Mouse (Mus musculus): ENCODE measurements at regions not wholly inside any gene's neighbourhood (a gene's known extent, or its start where the extent isn't known, plus 50 kb on each side); places are given as distances from the start of the nearest gene placed in this dataset.

GRCm38 (mm10) chr1:157758337-157758736 lies 251.8 kb downstream of the Sec16b start:
- Histone ChIP-seq H3K4me3 (no peak overlapping the region), H3K27me3 (no peaks in the 10 kb centered on the region), H3K4me1 (replicated peaks) (0 out of 2 replicates have a peak, but pooled peaks cover 7% of the 10 kb centered on the region), H3K27ac (no peak overlapping the region), H3K4me2 (no peak overlapping the region), H3K36me3 (no peaks in the 10 kb centered on the region), H3K9ac (no peak overlapping the region), H3K9me3 (no peaks in the 10 kb centered on the region)
- no peak for ATAC-seq (ENCODE audit: low FRiP score)
- 94% methylated on average over 1 of the region's 1 CpGs for WGBS

DNA sequence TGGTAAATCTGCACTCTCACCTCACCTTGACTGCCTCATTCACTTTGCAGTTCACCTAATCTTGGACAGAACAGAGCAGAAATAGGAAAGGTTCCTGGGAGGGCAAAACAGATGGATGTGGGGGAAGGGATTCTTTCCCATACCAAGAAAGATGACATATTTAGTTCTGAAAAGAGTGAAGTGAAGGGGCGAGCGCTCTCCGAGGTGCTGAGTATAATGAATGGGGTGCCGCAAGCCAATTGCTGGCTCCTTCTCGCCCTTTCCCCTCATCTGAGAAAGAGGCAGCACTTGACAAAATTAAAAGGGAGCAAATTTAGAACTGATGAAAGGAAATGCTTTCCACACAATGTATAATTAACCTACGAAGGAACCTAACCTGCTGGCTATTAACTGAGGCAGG lies 261.7 kb downstream of the Sec16b start:
- H3K9me3 ChIP-seq, result no peaks in the 10 kb centered on the region
- H3K9ac ChIP-seq, result no peak overlapping the region
- WGBS, result 57% methylated on average over 6 of the region's 6 CpGs
- no peaks in the 10 kb centered on the region for H3K36me3 ChIP-seq
- no peaks in the 10 kb centered on the region for H3K27me3 ChIP-seq
- no peak for ATAC-seq (ENCODE audit: low FRiP score)
- no peak overlapping the region for H3K27ac ChIP-seq
- H3K4me1 ChIP-seq (replicated peaks), result 0 out of 2 replicates have a peak, but pooled peaks cover 3% of the 10 kb centered on the region
- no peak overlapping the region for H3K4me3 ChIP-seq
- H3K4me2 ChIP-seq, result no peak overlapping the region

DNA sequence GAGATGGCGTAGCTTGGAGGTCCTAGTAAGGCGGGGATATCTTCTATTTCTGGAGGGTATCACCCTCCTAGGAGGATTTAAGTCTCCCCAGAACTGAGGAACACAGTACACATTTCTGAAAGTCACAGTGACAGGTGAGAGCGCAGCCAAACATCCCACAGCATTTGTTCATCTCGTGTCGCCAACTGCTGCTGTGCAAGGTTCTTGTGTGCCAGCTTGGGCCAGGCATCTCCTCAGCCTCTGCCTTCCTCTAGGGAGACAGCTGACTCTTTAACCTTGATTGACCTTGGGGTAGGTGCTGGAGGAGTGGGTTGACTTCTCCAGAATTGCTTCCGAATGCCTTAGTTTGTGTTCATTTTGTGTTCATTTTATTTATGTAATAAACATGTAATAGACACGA lies 291.2 kb downstream of the Sec16b start:
- H3K9me3 ChIP-seq, result 0 out of 2 replicates have a peak, but pooled peaks cover 2% of the 10 kb centered on the region
- peaks cover 11% of the 10 kb centered on the region for H3K4me1 ChIP-seq (replicated peaks)
- H3K27me3 ChIP-seq, result no peaks in the 10 kb centered on the region
- H3K36me3 ChIP-seq, result no peaks in the 10 kb centered on the region
- no peak overlapping the region for H3K9ac ChIP-seq
- no peak overlapping the region for H3K27ac ChIP-seq
- WGBS, result 94% methylated on average over 7 of the region's 7 CpGs
- H3K4me3 ChIP-seq, result no peak overlapping the region
- no peak for ATAC-seq (ENCODE audit: low FRiP score)
- H3K4me2 ChIP-seq, result no peak overlapping the region

DNA sequence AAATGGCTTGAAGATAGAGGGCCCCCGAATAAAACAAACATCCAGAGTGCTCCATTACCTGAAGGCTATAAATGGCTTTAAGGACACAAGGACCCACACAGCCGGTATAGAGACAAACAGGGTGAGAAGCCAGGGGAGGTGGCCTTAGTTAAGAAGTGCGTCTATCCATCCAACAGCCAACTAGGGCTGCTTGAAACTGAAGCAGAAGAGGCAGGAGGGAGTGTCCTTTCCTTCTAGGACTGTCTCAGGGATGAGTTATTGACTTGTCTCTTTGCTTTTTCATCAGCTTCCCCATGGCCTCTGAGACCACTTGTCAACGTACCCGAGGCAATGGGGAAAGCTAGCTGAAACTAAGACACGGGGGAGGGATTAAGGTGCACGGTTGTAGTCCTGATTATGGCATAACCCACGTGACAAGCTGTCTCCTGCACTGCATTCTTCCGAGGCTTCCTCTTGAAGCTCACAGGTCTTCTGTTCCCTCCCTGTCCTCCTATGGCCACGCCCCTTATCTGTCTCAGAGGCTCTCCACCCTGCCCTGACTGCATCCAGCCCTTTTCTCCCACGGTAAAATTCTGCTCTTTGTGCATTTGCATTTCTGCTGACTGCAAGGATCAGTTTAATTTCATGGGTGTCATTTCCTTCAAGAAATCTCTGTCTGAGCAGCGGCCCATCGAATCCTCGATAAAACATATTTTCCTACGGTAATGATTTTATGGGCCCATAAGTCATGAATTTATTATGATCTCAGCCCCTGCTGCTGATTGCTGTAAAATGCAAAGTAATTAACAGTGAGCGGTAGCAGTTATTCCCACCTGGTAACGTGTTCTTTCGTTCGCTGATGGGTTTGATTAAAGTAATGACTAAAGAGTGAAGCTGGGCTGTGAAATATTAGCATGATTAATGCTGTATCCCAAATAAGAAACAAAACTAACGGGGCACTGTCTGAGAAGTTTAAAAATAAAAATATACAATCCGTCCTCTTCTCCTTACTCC lies 292.3 kb downstream of the Sec16b start:
- ATAC-seq (ENCODE audit: low FRiP score), result peak; percentile 84
- no peaks in the 10 kb centered on the region for H3K36me3 ChIP-seq
- H3K9ac ChIP-seq, result no peak overlapping the region
- no peaks in the 10 kb centered on the region for H3K27me3 ChIP-seq
- H3K4me3 ChIP-seq, result peak overlapping the region; percentile 5; the same call in 1 of the 2 replicates
- H3K27ac ChIP-seq, result peak overlapping the region; percentile 66
- H3K4me1 ChIP-seq (replicated peaks), result peaks cover 11% of the 10 kb centered on the region
- peak overlapping the region; percentile 40 for H3K4me2 ChIP-seq
- WGBS, result 44% methylated on average over 21 of the region's 21 CpGs
- H3K9me3 ChIP-seq, result 0 out of 2 replicates have a peak, but pooled peaks cover 2% of the 10 kb centered on the region

DNA sequence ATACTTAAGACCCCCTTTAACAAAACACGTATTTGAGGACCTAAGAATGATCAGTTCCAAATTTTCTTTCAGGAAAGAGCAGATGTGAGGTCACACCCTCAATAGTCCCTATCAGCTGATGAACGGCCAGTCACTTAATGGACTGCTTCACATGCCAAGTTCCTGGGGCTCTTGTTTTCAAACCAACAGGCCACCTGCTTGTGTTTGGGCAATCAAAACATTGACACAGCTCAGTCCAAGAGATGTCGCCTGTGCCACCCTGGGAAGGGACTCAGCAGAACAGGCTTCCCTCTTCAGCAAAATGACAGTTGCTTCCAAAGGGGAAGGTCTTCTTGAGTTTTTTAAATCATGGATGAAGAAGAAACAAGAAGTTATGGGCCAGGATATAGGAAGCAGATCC lies 294.6 kb downstream of the Sec16b start:
- Histone ChIP-seq H3K4me1 (replicated peaks) (peaks cover 11% of the 10 kb centered on the region), H3K36me3 (no peaks in the 10 kb centered on the region), H3K9me3 (no peaks in the 10 kb centered on the region), H3K27me3 (no peaks in the 10 kb centered on the region), H3K4me3 (no peak overlapping the region), H3K4me2 (no peak overlapping the region), H3K27ac (no peak overlapping the region), H3K9ac (no peak overlapping the region)
- WGBS, result 85% methylated on average over 3 of the region's 3 CpGs
- no peak for ATAC-seq (ENCODE audit: low FRiP score)

- 90% methylated on average over 3 of the region's 3 CpGs for WGBS
- no peaks in the 10 kb centered on the region for H3K27me3 ChIP-seq
- no peak for ATAC-seq (ENCODE audit: low FRiP score)
- peaks cover 4% of the 10 kb centered on the region for H3K4me1 ChIP-seq (replicated peaks)
- no peak overlapping the region for H3K4me2 ChIP-seq
- H3K9ac ChIP-seq, result no peak overlapping the region
- H3K36me3 ChIP-seq, result no peaks in the 10 kb centered on the region
- no peaks in the 10 kb centered on the region for H3K9me3 ChIP-seq
- no peak overlapping the region for H3K27ac ChIP-seq
- no peak overlapping the region for H3K4me3 ChIP-seq
Observed at GRCm38 (mm10) chr1:157804229-157804628, 297.7 kb downstream of the Sec16b start.

GRCm38 (mm10) chr1:157806296-157806695 lies 299.8 kb downstream of the Sec16b start:
- ATAC-seq (ENCODE audit: low FRiP score), result no peak
- 81% methylated on average over 1 of the region's 1 CpGs for WGBS
- no peak overlapping the region for H3K4me2 ChIP-seq
- H3K36me3 ChIP-seq, result no peaks in the 10 kb centered on the region
- no peaks in the 10 kb centered on the region for H3K27me3 ChIP-seq
- no peak overlapping the region for H3K4me3 ChIP-seq
- no peak overlapping the region for H3K9ac ChIP-seq
- H3K9me3 ChIP-seq, result no peaks in the 10 kb centered on the region
- H3K27ac ChIP-seq, result no peak overlapping the region
- H3K4me1 ChIP-seq (replicated peaks), result no peaks in the 10 kb centered on the region

DNA sequence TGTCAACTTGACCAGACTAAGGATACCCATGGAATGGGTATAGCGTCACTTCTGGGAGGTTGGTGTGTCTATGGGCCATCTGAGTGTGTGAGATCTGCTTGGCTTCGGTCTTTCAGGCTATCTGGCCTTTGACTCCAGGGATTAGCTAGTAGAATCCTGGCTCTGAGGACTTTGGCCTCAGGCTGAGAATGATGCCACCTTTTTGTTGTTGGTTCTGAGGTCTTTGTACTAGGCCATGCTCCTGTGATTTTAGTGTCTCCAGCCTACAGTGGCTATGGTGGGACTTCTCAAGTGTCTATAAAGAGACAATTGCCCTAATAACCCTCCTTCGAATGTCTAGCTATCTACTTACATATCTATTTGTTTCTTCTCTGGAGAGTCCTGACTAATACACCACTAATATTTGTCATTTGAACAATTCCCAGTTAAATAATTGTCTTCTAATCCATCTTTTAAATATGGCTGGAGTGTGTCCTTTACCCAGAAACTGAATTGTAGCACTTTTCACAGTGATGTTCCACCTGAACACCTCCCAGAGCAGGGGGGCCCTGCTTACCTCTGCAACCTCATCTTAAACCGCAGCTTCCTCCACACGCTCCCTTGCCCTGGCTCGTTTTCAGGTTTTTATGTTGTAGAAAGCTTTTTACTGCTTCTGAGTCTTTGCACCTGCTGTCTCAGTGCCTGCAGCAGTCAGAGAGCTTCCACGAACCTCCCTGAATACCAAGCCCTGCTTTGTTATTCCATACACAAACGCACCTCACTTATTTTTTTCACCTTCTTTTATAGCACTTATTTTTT lies 303.3 kb downstream of the Sec16b start:
- H3K4me1 ChIP-seq (replicated peaks), result no peaks in the 10 kb centered on the region
- no peaks in the 10 kb centered on the region for H3K27me3 ChIP-seq
- H3K9ac ChIP-seq, result no peak overlapping the region
- WGBS, result 82% methylated on average over 8 of the region's 8 CpGs
- H3K4me2 ChIP-seq, result no peak overlapping the region
- H3K36me3 ChIP-seq, result no peaks in the 10 kb centered on the region
- no peaks in the 10 kb centered on the region for H3K9me3 ChIP-seq
- no peak overlapping the region for H3K4me3 ChIP-seq
- ATAC-seq (ENCODE audit: low FRiP score), result no peak
- H3K27ac ChIP-seq, result no peak overlapping the region

DNA sequence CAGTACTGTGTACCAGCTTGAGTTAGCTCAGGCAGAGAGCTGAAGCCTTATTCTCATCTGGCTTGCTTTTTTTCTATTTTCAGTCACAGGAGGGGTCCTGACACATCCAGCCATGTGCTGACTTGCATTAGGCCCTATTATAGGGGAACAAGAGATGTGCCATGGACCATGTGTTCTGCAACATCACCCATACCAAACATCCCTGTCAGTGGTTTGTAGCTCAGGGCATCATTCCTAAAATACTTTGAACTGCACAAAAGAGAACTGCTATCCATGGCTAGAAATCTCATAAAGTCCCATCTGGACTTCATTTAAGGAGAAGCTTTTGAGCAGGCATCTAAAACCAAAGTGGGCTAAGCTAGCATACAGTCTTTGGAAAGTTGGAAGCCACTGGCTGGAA lies 304.1 kb downstream of the Sec16b start:
- no peaks in the 10 kb centered on the region for H3K27me3 ChIP-seq
- no peak overlapping the region for H3K4me2 ChIP-seq
- H3K4me3 ChIP-seq, result no peak overlapping the region
- H3K27ac ChIP-seq, result no peak overlapping the region
- no peaks in the 10 kb centered on the region for H3K9me3 ChIP-seq
- H3K9ac ChIP-seq, result no peak overlapping the region
- no peak for ATAC-seq (ENCODE audit: low FRiP score)
- no peaks in the 10 kb centered on the region for H3K36me3 ChIP-seq
- H3K4me1 ChIP-seq (replicated peaks), result no peaks in the 10 kb centered on the region

DNA sequence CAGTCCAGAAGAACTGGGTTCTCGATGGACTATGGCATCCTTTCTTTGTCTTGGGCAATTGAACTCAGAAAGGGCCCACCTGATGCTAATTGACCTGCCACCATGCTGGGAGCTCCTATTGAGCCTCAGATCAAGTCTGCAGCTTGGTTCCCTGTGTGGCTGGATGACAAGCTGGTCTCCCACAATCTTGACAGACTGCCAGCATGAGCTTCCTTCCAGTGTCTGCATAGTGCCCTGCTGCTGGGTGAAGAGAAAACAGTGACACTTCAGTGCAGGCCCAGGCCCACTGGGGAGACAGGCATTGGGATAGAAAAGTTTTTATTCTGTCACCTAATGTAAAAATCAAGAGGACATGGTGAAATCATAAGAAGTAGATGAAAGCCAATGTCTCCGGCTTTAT lies 321.4 kb downstream of the Sec16b start:
- Histone ChIP-seq H3K27ac (no peak overlapping the region), H3K9me3 (no peaks in the 10 kb centered on the region), H3K9ac (no peak overlapping the region), H3K27me3 (no peaks in the 10 kb centered on the region), H3K4me2 (no peak overlapping the region), H3K4me1 (replicated peaks) (no peaks in the 10 kb centered on the region), H3K36me3 (no peaks in the 10 kb centered on the region), H3K4me3 (no peak overlapping the region)
- ATAC-seq (ENCODE audit: low FRiP score), result no peak
- WGBS, result 62% methylated on average over 2 of the region's 2 CpGs

- no peak overlapping the region for H3K27ac ChIP-seq
- ATAC-seq (ENCODE audit: low FRiP score), result no peak
- H3K27me3 ChIP-seq, result no peaks in the 10 kb centered on the region
- H3K9ac ChIP-seq, result no peak overlapping the region
- H3K4me1 ChIP-seq (replicated peaks), result no peaks in the 10 kb centered on the region
- H3K9me3 ChIP-seq, result no peaks in the 10 kb centered on the region
- no peaks in the 10 kb centered on the region for H3K36me3 ChIP-seq
- no peak overlapping the region for H3K4me2 ChIP-seq
- no peak overlapping the region for H3K4me3 ChIP-seq
- 57% methylated on average over 2 of the region's 2 CpGs for WGBS
Observed at GRCm38 (mm10) chr1:157831511-157831910, 325.0 kb downstream of the Sec16b start.

DNA sequence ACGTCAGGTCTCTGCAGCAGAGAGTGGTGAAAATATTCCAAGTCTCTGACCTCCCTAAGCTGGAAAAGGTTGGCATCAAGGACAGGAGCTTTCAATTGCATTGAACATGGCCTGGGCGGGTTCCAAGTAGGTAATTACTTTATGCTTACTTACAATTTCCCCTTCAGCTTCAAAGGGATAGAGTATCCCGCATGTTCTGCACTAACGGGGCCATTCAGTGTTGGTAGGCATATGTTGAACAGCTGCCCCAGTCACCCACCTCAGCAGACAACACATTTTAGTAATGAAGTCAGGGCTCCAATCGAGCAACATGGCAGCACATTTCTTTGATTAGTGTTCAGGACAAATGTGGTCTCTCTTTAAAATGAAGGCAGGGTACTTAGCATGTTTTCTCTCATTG lies 366.2 kb downstream of the Sec16b start:
- H3K4me2 ChIP-seq, result no peak overlapping the region
- 60% methylated on average over 5 of the region's 5 CpGs for WGBS
- H3K4me3 ChIP-seq, result no peak overlapping the region
- no peaks in the 10 kb centered on the region for H3K36me3 ChIP-seq
- ATAC-seq (ENCODE audit: low FRiP score), result no peak
- peaks cover 8% of the 10 kb centered on the region for H3K9me3 ChIP-seq
- H3K9ac ChIP-seq, result no peak overlapping the region
- H3K27ac ChIP-seq, result no peak overlapping the region
- no peaks in the 10 kb centered on the region; the same call in 1 of the 2 replicates for H3K4me1 ChIP-seq (replicated peaks)
- H3K27me3 ChIP-seq, result no peaks in the 10 kb centered on the region
